In genomic region chr11:105246369-105246768, GRCm38 (mm10) we compare ENCODE assay signal across 20 mouse cellular contexts. TPM values are rescaled to one million over a fixed set of nuclear protein-coding genes. Genes with fewer than 3 reads are reported as not detected.
DNase-seq lines count a peak whose midpoint lies in the region; ATAC-seq and TF ChIP-seq lines count a peak whose summit lies in the region.
"Had no signal": no experiment of that assay in that cellular context is flagged by ENCODE, and none has a peak within 500 bp of the region (broad histone marks: within the 10 kb centered on the region; RNA-seq: fewer than 3 reads in every experiment).

No protein-coding gene starts in this region.

- 83% methylated on average over 1 of the region's 1 CpGs for WGBS in liver, adult 2 months
- 92% methylated on average over 1 of the region's 1 CpGs for WGBS in liver, embryonic 11.5 days
- 47% methylated on average over 1 of the region's 1 CpGs for WGBS in lung, postnatal 0 days

- H3K79me2 ChIP-seq in liver, adult 2 months (ENCODE audit: control insufficient read depth, insufficient read depth, low read length), result no peaks in the 10 kb centered on the region; the same call in 1 of the 2 replicates

- H3K36me3 ChIP-seq in liver, adult 2 months (ENCODE audit: control insufficient read depth, insufficient read depth, low read length), result peaks cover 59% of the 10 kb centered on the region
- H3K36me3 ChIP-seq in liver, embryonic 11.5 days (ENCODE audit: control insufficient read depth, insufficient read depth, low read length), result peaks cover 20% of the 10 kb centered on the region; the same call in 1 of the 2 replicates
- H3K36me3 ChIP-seq in lung, postnatal 0 days (ENCODE audit: insufficient read depth, low read length), result peaks cover 20% of the 10 kb centered on the region

- peak; percentile 79 for ATAC-seq in frontal cortex, adult (ENCODE audit: low TSS enrichment)
- no peak for ATAC-seq in liver, embryonic 11.5 days (replicated peaks; ENCODE audit: low FRiP score)
- ATAC-seq in lung, postnatal 0 days, result peak; percentile 75
- ATAC-seq: forebrain, embryonic 15.5 days; hindbrain, embryonic 16.5 days had no signal

- TF ChIP-seq CTCF in liver, adult 2 months (IDR thresholded peaks at IDR 0.05; ENCODE audit: low read depth, low read length), result no peak
- no peak for TF ChIP-seq CTCF in lung, postnatal 0 days (IDR thresholded peaks at IDR 0.05)

- peak; percentile 51; the same call in 1 of the 2 replicates for TF ChIP-seq EP300 in lung, postnatal 0 days (IDR thresholded peaks at IDR 0.05)

- H3K27ac ChIP-seq in liver, adult 2 months (replicated peaks; ENCODE audit: insufficient read depth, low read depth, low read length), result no peak overlapping the region
- H3K27ac ChIP-seq in liver, embryonic 11.5 days (ENCODE audit: low read depth, low read length), result no peak overlapping the region
- H3K27ac ChIP-seq in lung, postnatal 0 days (ENCODE audit: low read length), result peak overlapping the region; percentile 32; the same call in 1 of the 2 replicates
- H3K27ac ChIP-seq: embryonic facial prominence, embryonic 12.5 days; forebrain, embryonic 15.5 days; heart, embryonic 13.5 days; hindbrain, embryonic 12.5 days had no signal

- no peaks in the 10 kb centered on the region for H3K27me3 ChIP-seq in liver, adult 2 months (ENCODE audit: control insufficient read depth, insufficient read depth, low read length)
- H3K27me3 ChIP-seq in liver, embryonic 11.5 days (replicated peaks; ENCODE audit: control insufficient read depth, insufficient read depth, low read length), result no peaks in the 10 kb centered on the region
- no peaks in the 10 kb centered on the region for H3K27me3 ChIP-seq in lung, postnatal 0 days (replicated peaks; ENCODE audit: insufficient read depth, low read length)
- H3K27me3 ChIP-seq: CH12.LX; embryonic facial prominence, embryonic 12.5 days; forebrain, embryonic 15.5 days; heart, embryonic 13.5 days; hindbrain, embryonic 12.5 days had no signal

- 0 out of 2 replicates have a peak, but pooled peaks cover 2% of the 10 kb centered on the region for H3K4me1 ChIP-seq in liver, adult 2 months (ENCODE audit: control insufficient read depth, insufficient read depth, low read length)
- H3K4me1 ChIP-seq in liver, embryonic 11.5 days (replicated peaks; ENCODE audit: control insufficient read depth, insufficient read depth, low read length), result no peaks in the 10 kb centered on the region
- H3K4me1 ChIP-seq in lung, postnatal 0 days (ENCODE audit: insufficient read depth, low read depth, low read length), result no peaks in the 10 kb centered on the region
- H3K4me1 ChIP-seq: embryonic facial prominence, embryonic 12.5 days; forebrain, embryonic 15.5 days; heart, embryonic 13.5 days; hindbrain, embryonic 12.5 days had no signal

- no peak for TF ChIP-seq POLR2A in liver, adult 2 months (IDR thresholded peaks at IDR 0.05; ENCODE audit: extremely low read depth, insufficient read depth, low read length)

- no peaks in the 10 kb centered on the region for H3K9me3 ChIP-seq in liver, embryonic 11.5 days (ENCODE audit: control insufficient read depth, low read length)
- H3K9me3 ChIP-seq in lung, postnatal 0 days (ENCODE audit: low read length), result no peaks in the 10 kb centered on the region
- H3K9me3 ChIP-seq: embryonic facial prominence, embryonic 12.5 days; forebrain, embryonic 15.5 days; heart, embryonic 13.5 days; hindbrain, embryonic 12.5 days had no signal

- no peak overlapping the region for H3K9ac ChIP-seq in liver, adult 2 months (ENCODE audit: low read depth, low read length)
- no peak overlapping the region for H3K9ac ChIP-seq in liver, embryonic 11.5 days (ENCODE audit: low read depth, low read length)
- no peak overlapping the region for H3K9ac ChIP-seq in lung, postnatal 0 days (replicated peaks; ENCODE audit: low read depth)
- H3K9ac ChIP-seq: embryonic facial prominence, embryonic 12.5 days; forebrain, embryonic 15.5 days; heart, embryonic 13.5 days; hindbrain, embryonic 12.5 days had no signal

- no peak for DNase-seq in frontal cortex, postnatal 14 days (ENCODE audit: low spot score in 2 of 2)
- peak; percentile 26 for DNase-seq in liver, adult 2 months (ENCODE audit: extremely low read depth, low read depth, low spot score)
- DNase-seq in liver, embryonic 11.5 days (ENCODE audit: low spot score), result no peak
- DNase-seq in lung, postnatal 0 days (ENCODE audit: low spot score), result peak; percentile 72
- no peak for DNase-seq in lung, postnatal 25 days (ENCODE audit: low spot score)
- peak; percentile 78 for DNase-seq in NIH3T3 (ENCODE audit: low read depth)
- no peak for DNase-seq in thymus, postnatal 36 days
- DNase-seq: adrenal gland, adult 2 months; adrenal gland, postnatal 25 days; cerebellum, postnatal 25 days; gastrocnemius, postnatal 25 days; heart, adult 11 months; heart, postnatal 4 days had no signal

- no peak overlapping the region for H3K4me2 ChIP-seq in liver, embryonic 11.5 days
- no peak overlapping the region for H3K4me2 ChIP-seq in lung, postnatal 0 days (replicated peaks; ENCODE audit: low read depth, low read length)
- H3K4me2 ChIP-seq: embryonic facial prominence, embryonic 12.5 days; forebrain, embryonic 15.5 days; heart, embryonic 13.5 days; hindbrain, embryonic 12.5 days had no signal

- H3K4me3 ChIP-seq in liver, adult 2 months (ENCODE audit: insufficient read depth, low read depth, low read length), result no peak overlapping the region
- no peak overlapping the region for H3K4me3 ChIP-seq in liver, embryonic 11.5 days (ENCODE audit: low read depth, low read length)
- no peak overlapping the region for H3K4me3 ChIP-seq in lung, postnatal 0 days (ENCODE audit: low read depth, low read length)
- H3K4me3 ChIP-seq: embryonic facial prominence, embryonic 12.5 days; forebrain, embryonic 15.5 days; heart, embryonic 13.5 days; hindbrain, embryonic 12.5 days had no signal

RNA-seq across cellular contexts. Expression of gene Mrc2, which starts 46.1 kb away (rescaled TPM):
- 0.55 and 0.81 TPM in 2 replicates for total RNA-seq in liver, adult 2 months (2014; rRNA removed)
- 0.91 and 1.1 TPM in 2 replicates for polyA plus RNA-seq in liver, adult 2 months (2012; rRNA removed)
- 3.3 and 4.8 TPM in 2 replicates for polyA plus RNA-seq in liver, embryonic 11.5 days (2014; fragmentation: Nextera tagmentation; extraction: Ambion mirVana)
- 20.0 and 22.6 TPM in 2 replicates for polyA plus RNA-seq in lung, postnatal 0 days (2015; fragmentation: Nextera tagmentation; extraction: Ambion mirVana)

Comparison
In these comparisons a context has a peak if more than half of its experiments do, and no peak if none do; other contexts are left out.
1. DNase-seq: peak in liver, adult 2 months (single experiment), lung, postnatal 0 days (single experiment) and NIH3T3 (single experiment); none in frontal cortex, postnatal 14 days (0 of 2), liver, embryonic 11.5 days (single experiment), lung, postnatal 25 days (single experiment) and thymus, postnatal 36 days (0 of 2).